Mouse (Mus musculus) G1E (cell line): ENCODE measurements at regions not wholly inside any gene's neighbourhood (a gene's known extent, or its start where the extent isn't known, plus 50 kb on each side); places are given as distances from the start of the nearest gene placed in this dataset.

Experiments
- CTCF ChIP-seq: IDR thresholded peaks from 2 replicates; pipeline ENCODE4 v1.5.1; 2012; ENCODE audit warnings: low read depth, low read length, inconsistent platforms, mixed read lengths
- GATA1 ChIP-seq: IDR thresholded peaks from 2 replicates; pipeline ENCODE4 v1.6.1; 2012; ENCODE audit warnings: borderline replicate concordance, low read length, inconsistent platforms, mixed read lengths
- GATA2 ChIP-seq: IDR thresholded peaks from 2 replicates; pipeline ENCODE4 v1.6.1; 2012; ENCODE audit warnings: low read depth, low read length, inconsistent platforms, borderline replicate concordance
- POLR2AphosphoS5 ChIP-seq: IDR thresholded peaks from 2 replicates; pipeline ENCODE4 v1.6.1; 2012; ENCODE audit warnings: low read depth, low read length, inconsistent platforms; ENCODE audit not compliant: insufficient replicate concordance
- TAL1 ChIP-seq: conservative IDR thresholded peaks from 2 replicates; pipeline ENCODE4 v1.6.1; 2012; ENCODE audit warnings: low read depth, low read length, inconsistent platforms, mixed read lengths

- TF ChIP-seq GATA2 (no peak), CTCF (no peak), TAL1 (no peak), GATA1 (no peak), POLR2AphosphoS5 (no peak)
Observed at GRCm38 (mm10) chr5:119328971-119329370, 341.5 kb upstream of the Tbx3 start.
